Mouse (Mus musculus) embryonic facial prominence, embryonic 14.5 days (tissue): ENCODE data around the gene Dhx57. TPM values are rescaled to one million over a fixed set of nuclear protein-coding genes. Genes with fewer than 3 reads are reported as not detected.
"Not testable (repeated sequence)": the region's sequence is repeated elsewhere in the genome, so short reads cannot be mapped to it uniquely, and the experiment has no call there.

Source experiments
- ATAC-seq: fragments of 200-750 bp; cut with Nextera tagmentation; 2 replicates; pipeline ENCODE4 v1.8.0; 2017; ENCODE audit warnings: low read depth, moderate number of reproducible peaks, moderate TSS enrichment
- DNase-seq: peaks from one replicate; pipeline ENCODE4 v3.0.0-alpha.2; 2015; ENCODE audit warnings: low spot score
- H3K27ac ChIP-seq: fragments of 300-500 bp; sonication (generic); replicated peaks from 2 replicates; pipeline ENCODE4 v1.5.1; 2014; ENCODE audit warnings: low read depth, mild to moderate bottlenecking, low read length, moderate library complexity
- H3K27me3 ChIP-seq: fragments of 300-500 bp; sonication (generic); replicated peaks from 2 replicates; pipeline ENCODE4 v1.6.1; 2014; ENCODE audit warnings: low read length; ENCODE audit not compliant: control insufficient read depth, insufficient read depth
- H3K36me3 ChIP-seq: fragments of 300-500 bp; sonication (generic); 2 replicates; pipeline ENCODE4 v1.6.1; 2014; ENCODE audit warnings: low read length, mixed read lengths; ENCODE audit not compliant: control insufficient read depth, insufficient read depth
- H3K4me1 ChIP-seq: fragments of 300-500 bp; sonication (generic); 2 replicates; pipeline ENCODE4 v1.6.1; 2014; ENCODE audit warnings: antibody characterized with exemption, low read length; ENCODE audit not compliant: control insufficient read depth, insufficient read depth
- H3K4me2 ChIP-seq: fragments of 300-500 bp; sonication (generic); 2 replicates; pipeline ENCODE4 v1.6.1; 2014; ENCODE audit warnings: low read depth, mild to moderate bottlenecking, low read length, moderate library complexity, mixed read lengths
- H3K4me3 ChIP-seq: fragments of 300-500 bp; sonication (generic); 2 replicates; pipeline ENCODE4 v1.5.1; 2014; ENCODE audit warnings: low read depth, mild to moderate bottlenecking, low read length
- H3K9ac ChIP-seq: fragments of 300-500 bp; sonication (generic); 2 replicates; pipeline ENCODE4 v1.6.1; 2014; ENCODE audit warnings: low read depth, mild to moderate bottlenecking, low read length, moderate library complexity, mixed read lengths
- H3K9me3 ChIP-seq: fragments of 300-500 bp; sonication (generic); 2 replicates; pipeline ENCODE4 v1.6.1; 2016; ENCODE audit warnings: low read length; ENCODE audit not compliant: control insufficient read depth
- WGBS: fragments of 180-500 bp; shearing (Covaris S2); extraction: QIAGEN DNeasy Blood & Tissue Kit; methylation state at CpG from one replicate; pipeline ENCODE4 v1.1.7; 2014; 5-methylcytosine and 5-hydroxymethylcytosine counted together
- polyA plus RNA-seq: library from polyadenylated mRNA; unstranded; fragments of >200 nt; fragmentation: Nextera tagmentation; extraction: Ambion mirVana; gene quantifications from 2 replicates; pipeline ENCODE4 v1.2.1, GENCODE M21; 2014

Dhx57 gene
- polyA plus RNA-seq, 1 experiment from 2014 or later = 19.5 TPM

DNA sequence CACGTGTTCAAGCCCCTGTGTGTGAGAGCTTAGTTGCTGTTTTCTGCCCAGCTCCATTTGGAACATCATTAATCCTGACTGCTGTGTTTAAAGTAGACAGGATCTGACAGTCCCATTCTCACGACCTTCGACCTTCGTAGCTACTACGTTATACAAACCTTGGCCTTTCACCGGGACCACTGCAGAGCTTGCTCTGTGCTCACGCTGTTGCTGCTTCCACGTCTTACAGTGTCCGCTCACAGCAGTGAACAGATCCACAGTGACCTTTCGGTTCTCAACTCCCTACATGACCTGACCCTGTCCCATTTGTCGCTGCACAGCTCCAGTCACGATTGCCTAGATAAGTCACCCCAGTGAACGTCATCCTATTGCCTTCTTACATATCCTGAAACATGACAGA lies 47.2 kb downstream of the Dhx57 start:
- Histone ChIP-seq H3K9ac (no peak overlapping the region), H3K27me3 (no peaks in the 10 kb centered on the region), H3K4me3 (no peak overlapping the region), H3K4me2 (no peak overlapping the region), H3K4me1 (no peaks in the 10 kb centered on the region), H3K9me3 (no peaks in the 10 kb centered on the region), H3K36me3 (peaks cover 97% of the 10 kb centered on the region), H3K27ac (no peak overlapping the region)
- DNase-seq (no peak), ATAC-seq (no peak)
- WGBS = 79% methylated on average over 13 of the region's 13 CpGs

DNA sequence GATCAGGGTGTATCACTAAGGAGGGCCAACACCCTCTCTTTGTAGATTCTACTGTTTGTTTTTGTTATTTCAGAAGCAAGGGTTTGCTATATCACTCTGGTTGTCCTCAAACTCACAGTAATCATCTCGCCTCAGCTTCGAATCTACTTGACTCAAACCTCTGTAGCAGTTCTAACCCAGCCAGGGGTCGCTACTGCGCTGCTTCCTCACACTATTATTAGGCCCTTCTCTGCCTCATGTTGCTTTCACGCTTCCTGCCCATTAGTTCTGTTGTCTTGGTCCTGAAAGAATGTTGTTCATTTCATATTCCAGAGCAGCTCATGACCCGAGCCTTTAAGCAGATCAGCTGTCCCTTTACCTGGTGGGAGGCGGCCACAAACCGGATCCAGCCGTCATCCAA lies 48.7 kb downstream of the Dhx57 start:
- 92% methylated on average over 9 of the region's 9 CpGs for WGBS
- Histone ChIP-seq H3K4me3 (no peak overlapping the region), H3K27ac (no peak overlapping the region), H3K4me1 (no peaks in the 10 kb centered on the region), H3K9me3 (no peaks in the 10 kb centered on the region), H3K9ac (no peak overlapping the region), H3K4me2 (no peak overlapping the region), H3K36me3 (peaks cover 93% of the 10 kb centered on the region), H3K27me3 (no peaks in the 10 kb centered on the region)
- no peak for DNase-seq
- no peak for ATAC-seq

DNA sequence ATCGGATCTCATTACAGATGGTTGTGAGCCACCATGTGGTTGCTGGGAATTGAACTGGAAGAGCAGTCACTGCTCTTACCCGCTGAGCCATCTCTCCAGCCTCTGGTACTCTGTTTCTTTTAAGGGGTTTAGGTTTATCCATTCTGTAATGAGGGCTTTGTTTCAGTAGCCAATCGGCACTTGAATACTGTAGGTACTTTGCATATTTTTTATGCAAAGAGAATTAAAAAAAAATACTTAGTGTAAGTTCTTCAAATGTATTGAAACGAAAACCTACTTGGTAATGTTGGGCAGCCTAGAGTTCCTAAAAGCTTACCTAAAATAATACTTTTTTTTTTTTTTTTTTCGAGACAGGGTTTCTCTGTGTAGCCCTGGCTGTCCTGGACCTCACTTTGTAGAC lies 52.8 kb downstream of the Dhx57 start:
- H3K9me3 ChIP-seq = no peaks in the 10 kb centered on the region
- no peaks in the 10 kb centered on the region for H3K27me3 ChIP-seq
- no peak overlapping the region for H3K27ac ChIP-seq
- peaks cover 55% of the 10 kb centered on the region for H3K36me3 ChIP-seq
- no peak for ATAC-seq
- no peaks in the 10 kb centered on the region for H3K4me1 ChIP-seq
- no peak overlapping the region for H3K4me3 ChIP-seq
- no peak overlapping the region for H3K4me2 ChIP-seq
- 95% methylated on average over 5 of the region's 5 CpGs for WGBS
- no peak for DNase-seq
- no peak overlapping the region for H3K9ac ChIP-seq

DNA sequence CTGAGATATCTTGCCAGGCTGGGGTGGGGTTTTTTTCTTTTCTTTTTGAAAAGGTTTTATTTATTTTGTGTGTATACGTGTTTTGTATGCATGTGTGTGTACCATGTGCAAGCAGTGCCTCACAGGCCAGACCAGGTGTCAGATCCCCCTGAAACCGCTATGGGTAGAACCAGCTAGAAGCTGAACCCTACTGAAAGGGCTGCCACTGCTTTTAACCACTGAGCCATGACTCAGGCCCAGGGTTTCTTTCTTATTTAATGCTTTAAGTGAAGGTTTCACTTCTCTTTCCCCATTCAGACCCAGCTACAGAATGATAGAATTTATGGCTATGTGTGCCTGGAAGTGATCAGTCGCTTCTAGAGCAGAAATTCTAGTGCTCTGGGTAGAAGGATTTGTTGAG lies 53.5 kb downstream of the Dhx57 start:
- Histone ChIP-seq H3K4me3 (no peak overlapping the region), H3K27me3 (no peaks in the 10 kb centered on the region), H3K4me2 (no peak overlapping the region), H3K9ac (no peak overlapping the region), H3K9me3 (no peaks in the 10 kb centered on the region), H3K27ac (no peak overlapping the region), H3K36me3 (peaks cover 49% of the 10 kb centered on the region), H3K4me1 (no peaks in the 10 kb centered on the region)
- ATAC-seq (no peak), DNase-seq (no peak)
- 92% methylated on average over 3 of the region's 3 CpGs for WGBS

DNA sequence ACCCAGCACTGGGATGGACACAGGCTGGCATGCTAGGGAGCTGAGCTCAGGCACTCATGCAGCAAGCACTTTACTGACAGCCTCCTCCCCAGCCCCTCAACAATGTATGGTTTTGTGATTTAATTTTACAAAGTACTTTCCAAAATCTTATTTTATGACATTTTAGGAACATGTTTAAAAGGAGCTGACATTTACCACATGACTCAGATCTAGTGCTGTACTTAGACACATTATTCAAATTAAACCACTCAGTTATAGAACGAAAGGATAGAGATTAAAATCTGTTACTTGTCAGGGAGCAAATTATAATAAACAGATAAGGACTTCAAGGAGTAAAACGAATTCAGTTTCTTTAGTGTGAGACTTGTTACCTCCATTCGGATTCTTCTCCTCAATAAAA lies 54.8 kb downstream of the Dhx57 start:
- Histone ChIP-seq H3K4me1 (no peaks in the 10 kb centered on the region), H3K36me3 (peaks cover 37% of the 10 kb centered on the region), H3K9me3 (no peaks in the 10 kb centered on the region), H3K27ac (no peak overlapping the region), H3K9ac (no peak overlapping the region), H3K27me3 (no peaks in the 10 kb centered on the region), H3K4me3 (no peak overlapping the region), H3K4me2 (no peak overlapping the region)
- no peak for ATAC-seq
- WGBS = 82% methylated on average over 3 of the region's 3 CpGs
- no peak for DNase-seq

DNA sequence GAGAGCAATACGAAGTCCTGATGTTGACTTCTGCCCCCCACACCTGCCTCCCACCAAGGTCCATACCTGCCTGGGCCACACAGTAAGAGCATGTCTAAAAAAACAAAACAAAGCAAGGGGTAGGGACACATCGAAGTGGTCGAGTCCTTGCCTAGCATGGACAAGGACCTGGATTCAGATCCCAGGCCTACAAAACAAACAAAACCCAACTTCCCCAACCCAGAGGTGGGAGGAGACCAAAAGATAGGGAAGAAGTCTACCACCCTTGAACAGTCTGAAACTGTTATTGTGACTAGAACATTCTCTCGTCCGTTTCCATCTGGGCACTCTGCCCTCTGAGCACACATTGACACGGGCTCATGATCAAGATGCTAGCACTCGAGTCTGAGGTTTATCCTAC lies 55.9 kb downstream of the Dhx57 start:
- no peak for DNase-seq
- Histone ChIP-seq H3K9ac (no peak overlapping the region), H3K27me3 (no peaks in the 10 kb centered on the region), H3K9me3 (no peaks in the 10 kb centered on the region), H3K27ac (no peak overlapping the region), H3K4me2 (no peak overlapping the region), H3K4me1 (no peaks in the 10 kb centered on the region), H3K36me3 (peaks cover 27% of the 10 kb centered on the region), H3K4me3 (no peak overlapping the region)
- WGBS = 85% methylated on average over 7 of the region's 7 CpGs
- ATAC-seq = no peak

DNA sequence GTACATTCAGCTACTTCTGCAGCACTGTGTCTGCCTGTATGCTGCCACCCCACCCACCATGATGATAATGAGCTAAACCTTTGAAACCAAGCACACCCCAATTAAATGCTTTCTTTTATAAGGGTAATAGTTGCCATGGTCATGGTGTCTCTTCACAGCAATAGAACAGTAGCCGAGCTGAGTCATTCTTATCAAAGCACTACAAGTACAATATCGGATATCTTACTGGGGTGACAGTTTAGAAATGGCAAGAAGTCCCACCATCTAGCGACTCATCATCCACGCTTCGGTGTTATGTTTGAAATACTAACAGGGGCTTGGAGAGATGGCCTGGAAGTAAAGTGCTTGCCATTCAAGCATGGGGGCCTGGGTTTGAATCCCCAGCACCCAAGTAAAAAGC lies 56.4 kb downstream of the Dhx57 start:
- no peak overlapping the region for H3K4me2 ChIP-seq
- peaks cover 27% of the 10 kb centered on the region for H3K36me3 ChIP-seq
- H3K27me3 ChIP-seq = no peaks in the 10 kb centered on the region
- H3K9me3 ChIP-seq = no peaks in the 10 kb centered on the region
- ATAC-seq (no peak), DNase-seq (no peak)
- 90% methylated on average over 5 of the region's 5 CpGs for WGBS
- H3K4me1 ChIP-seq = no peaks in the 10 kb centered on the region
- no peak overlapping the region for H3K9ac ChIP-seq
- H3K4me3 ChIP-seq = no peak overlapping the region
- no peak overlapping the region for H3K27ac ChIP-seq

DNA sequence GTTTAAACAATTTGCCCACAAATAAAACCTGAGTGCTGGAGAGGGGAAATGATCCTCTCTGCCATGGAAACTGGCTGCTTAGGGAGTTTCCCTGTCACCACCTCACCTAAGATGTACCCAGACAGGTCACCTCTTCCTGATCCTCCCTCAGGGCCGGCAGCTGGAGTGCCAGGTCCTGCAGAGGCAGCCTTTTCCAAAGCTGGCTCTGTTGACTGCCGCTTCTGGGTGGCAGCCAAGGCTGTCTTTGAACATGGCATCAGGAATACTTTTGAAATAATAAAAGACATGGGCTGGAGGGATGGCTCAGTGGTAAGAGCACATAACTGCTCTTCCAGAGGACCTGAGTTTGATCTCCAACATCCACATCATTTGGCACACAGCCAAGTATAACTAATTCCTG lies 60.9 kb downstream of the Dhx57 start:
- 81% methylated on average over 2 of the region's 2 CpGs for WGBS
- no peak overlapping the region for H3K4me2 ChIP-seq
- no peaks in the 10 kb centered on the region for H3K9me3 ChIP-seq
- no peaks in the 10 kb centered on the region for H3K27me3 ChIP-seq
- DNase-seq (peak; percentile 13), ATAC-seq (no peak)
- H3K9ac ChIP-seq = no peak overlapping the region
- no peak overlapping the region for H3K4me3 ChIP-seq
- no peak overlapping the region for H3K27ac ChIP-seq
- H3K4me1 ChIP-seq = 0 out of 2 replicates have a peak, but pooled peaks cover 4% of the 10 kb centered on the region
- 0 out of 2 replicates have a peak, but pooled peaks cover 12% of the 10 kb centered on the region for H3K36me3 ChIP-seq

DNA sequence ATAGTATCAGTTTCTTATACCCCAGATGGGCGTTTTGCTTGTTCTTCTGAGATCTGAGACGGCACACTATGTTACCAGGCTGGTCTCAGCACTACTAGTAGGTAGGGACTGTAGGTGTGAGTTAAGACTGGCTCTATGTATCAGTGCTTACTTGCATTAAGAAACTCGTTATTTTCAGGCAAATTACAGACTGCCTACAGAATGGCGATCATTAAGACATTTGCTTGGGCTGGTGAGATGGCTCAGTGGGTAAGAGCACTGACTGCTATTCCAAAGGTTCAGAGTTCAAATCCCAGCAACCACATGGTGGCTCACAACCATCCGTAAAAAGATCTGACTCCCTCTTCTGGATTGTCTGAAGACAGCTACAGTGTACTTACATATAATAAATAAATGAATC lies 65.1 kb downstream of the Dhx57 start:
- H3K9me3 ChIP-seq, ATAC-seq, H3K4me1 ChIP-seq, DNase-seq, H3K27me3 ChIP-seq: not testable (repeated sequence)
- Histone ChIP-seq H3K27ac (peak overlapping the region; percentile 89), H3K9ac (peak overlapping the region; percentile 75), H3K36me3 (0 out of 2 replicates have a peak, but pooled peaks cover 12% of the 10 kb centered on the region), H3K4me2 (peak overlapping the region; percentile 79), H3K4me3 (peak overlapping the region; percentile 50)
- 42% methylated on average over 4 of the region's 5 CpGs for WGBS
